ENCODE assay signal across 25 mouse cellular contexts in the genomic region with DNA sequence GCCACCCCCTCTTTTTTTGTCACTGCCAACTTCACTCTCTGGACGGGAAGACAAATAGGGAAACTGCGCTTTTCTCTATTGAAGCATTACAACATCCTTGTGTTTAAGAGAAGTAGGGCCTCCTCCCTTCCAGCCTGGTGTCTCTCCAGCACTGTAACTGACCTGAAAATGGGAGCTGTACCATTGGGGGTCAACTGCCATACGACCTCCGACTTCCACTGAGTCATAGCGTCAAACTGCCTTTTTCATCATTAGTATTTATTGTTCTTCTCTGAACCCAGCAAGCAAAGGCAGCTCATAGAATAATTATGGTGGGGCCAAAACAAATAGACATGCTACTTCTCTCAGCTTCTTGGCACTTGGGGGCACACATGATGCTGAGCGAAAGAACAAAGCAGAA.
DNase-seq lines count a peak whose midpoint lies in the region; ATAC-seq lines count a peak whose summit lies in the region.
"Had no signal": no experiment of that assay in that cellular context is flagged by ENCODE, and none has a peak within 500 bp of the region (broad histone marks: within the 10 kb centered on the region; RNA-seq: fewer than 3 reads in every experiment).

No protein-coding gene starts in this region.

- no peak overlapping the region for H3K27ac ChIP-seq in kidney, embryonic 16.5 days (ENCODE audit: low read length)
- H3K27ac ChIP-seq: embryonic facial prominence, embryonic 12.5 days; embryonic facial prominence, embryonic 15.5 days; gastrocnemius, adult 2 months; heart, embryonic 15.5 days; hindbrain, embryonic 14.5 days had no signal

- no peak overlapping the region for H3K9ac ChIP-seq in kidney, embryonic 16.5 days (replicated peaks; ENCODE audit: low read length)
- H3K9ac ChIP-seq: embryonic facial prominence, embryonic 12.5 days; embryonic facial prominence, embryonic 15.5 days; forebrain, postnatal 0 days; heart, embryonic 12.5 days; heart, embryonic 15.5 days; hindbrain, embryonic 14.5 days had no signal

- H3K4me2 ChIP-seq in kidney, embryonic 16.5 days (replicated peaks; ENCODE audit: low read depth, low read length): no peak overlapping the region
- H3K4me2 ChIP-seq: embryonic facial prominence, embryonic 12.5 days; embryonic facial prominence, embryonic 15.5 days; heart, embryonic 12.5 days; heart, embryonic 15.5 days; hindbrain, embryonic 14.5 days had no signal

- no peak for ATAC-seq in kidney, embryonic 16.5 days (ENCODE audit: low FRiP score, low TSS enrichment)
- ATAC-seq: CD4-positive, CD25-positive, alpha-beta regulatory T cell, adult 4 months; forebrain, embryonic 14.5 days; forebrain, postnatal 0 days had no signal

- H3K4me3 ChIP-seq in kidney, embryonic 16.5 days (ENCODE audit: low read length): no peak overlapping the region
- H3K4me3 ChIP-seq: embryonic facial prominence, embryonic 12.5 days; embryonic facial prominence, embryonic 15.5 days; gastrocnemius, adult 2 months; heart, embryonic 12.5 days; heart, embryonic 15.5 days had no signal

- peaks cover 5% of the 10 kb centered on the region; the same call in 1 of the 2 replicates for H3K4me1 ChIP-seq in kidney, embryonic 16.5 days (ENCODE audit: insufficient read depth, low read length)
- H3K4me1 ChIP-seq: embryonic facial prominence, embryonic 12.5 days had no signal

- DNase-seq in kidney, adult 9 months: peak; percentile 32
- DNase-seq in kidney, postnatal 14 days: peak; percentile 38
- DNase-seq in kidney, adult 18-20 months: no peak
- peak; percentile 34 to 38 for DNase-seq in kidney, postnatal 36 days
- DNase-seq in kidney, postnatal 4 days: peak; percentile 57 to 65
- DNase-seq: adrenal gland, adult 2 months; adrenal gland, postnatal 14 days; cerebellum, adult 11 months; cerebellum, adult 2 months; cerebellum, adult 9-11 months; cerebellum, postnatal 25 days; forebrain, postnatal 0 days; gastrocnemius, adult 2 months; gastrocnemius, postnatal 14 days; heart, adult 18-20 months; heart, postnatal 10 days; heart, postnatal 4 days had no signal

- 65% methylated on average over 6 of the region's 6 CpGs for WGBS in kidney, embryonic 16.5 days

- no peaks in the 10 kb centered on the region for H3K27me3 ChIP-seq in kidney, embryonic 16.5 days (ENCODE audit: insufficient read depth, low read length)
- H3K27me3 ChIP-seq: embryonic facial prominence, embryonic 12.5 days; embryonic facial prominence, embryonic 15.5 days; heart, embryonic 12.5 days; heart, embryonic 15.5 days had no signal

- no peaks in the 10 kb centered on the region for H3K9me3 ChIP-seq in kidney, embryonic 16.5 days (ENCODE audit: low read length)
- H3K9me3 ChIP-seq: embryonic facial prominence, embryonic 12.5 days; embryonic facial prominence, embryonic 15.5 days; heart, embryonic 12.5 days; heart, embryonic 15.5 days had no signal

- no peaks in the 10 kb centered on the region for H3K36me3 ChIP-seq in kidney, embryonic 16.5 days (ENCODE audit: insufficient read depth, low read length)
- H3K36me3 ChIP-seq: embryonic facial prominence, embryonic 12.5 days; embryonic facial prominence, embryonic 15.5 days; heart, embryonic 12.5 days; heart, embryonic 15.5 days had no signal
